Mouse (Mus musculus): ENCODE measurements around the gene Dnase2a. TPM values are rescaled to one million over a fixed set of nuclear protein-coding genes. Genes with fewer than 3 reads are reported as not detected.

Dnase2a gene
- total RNA-seq, 2 experiments from 2014 or later, result 6.0 to 7.1 TPM

DNA sequence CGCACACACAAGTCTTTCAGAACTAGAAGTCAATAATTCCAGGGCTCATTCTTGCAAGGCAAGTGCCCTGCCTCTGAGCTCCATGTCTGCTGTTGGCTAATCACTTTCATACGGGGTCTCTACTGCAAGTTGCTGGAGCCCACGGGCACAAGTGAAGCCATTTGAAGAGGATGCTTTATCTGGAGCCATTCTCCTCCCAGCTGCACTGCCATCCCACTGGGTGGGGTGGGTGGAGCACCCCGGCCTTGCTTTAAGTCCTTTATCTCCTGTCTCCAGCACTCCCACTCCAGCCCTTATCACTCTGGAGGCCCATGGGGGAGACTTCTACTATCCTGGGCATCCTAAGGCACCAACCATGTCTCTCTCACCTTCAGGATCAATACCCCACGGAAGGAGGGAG is 62.6 kb downstream of the Dnase2a start:
- DNase-seq, result no peak

Small RNA genes within 50 kb of the gene (microRNA-seq; reads per million reads assigned to microRNA genes)
- gene Gm24197 (0 reads per million in 2 experiments), gene Mir7069 (3.5 to 7.6 reads per million in 2 experiments)

Other genes with a start within 250 kb of the Dnase2a start
- 10 to 100 TPM; 33.3 to 35.5 TPM for gene Ier2, start 245.7 kb upstream of the Dnase2a start, total RNA-seq (2021)
- 10 to 100 TPM; 47.4 to 48.8 TPM for gene Trmt1, start 222.3 kb upstream of the Dnase2a start, total RNA-seq (2021)
- gene Nacc1, start 220.7 kb upstream of the Dnase2a start, total RNA-seq (2021), result 10 to 100 TPM; 65.0 to 68.7 TPM
- 10 to 100 TPM in 1 of 2 experiments, 1 to 10 TPM in 1; 9.6 to 10.6 TPM for gene Lyl1, start 207.1 kb upstream of the Dnase2a start, total RNA-seq (2021)
- gene G430095P16Rik, start 185.6 kb upstream of the Dnase2a start, total RNA-seq (2021), result 1 to 10 TPM; 1.1 to 1.3 TPM
- gene Nfix, start 108.2 kb upstream of the Dnase2a start, total RNA-seq (2021), result 100 to 1,000 TPM; 189 to 211 TPM
- gene Dand5, start 85.7 kb upstream of the Dnase2a start, total RNA-seq (2021), result 1 to 10 TPM; 3.4 to 3.6 TPM
- 10 to 100 TPM; 24.2 to 26.2 TPM for gene Gadd45gip1, start 77.0 kb upstream of the Dnase2a start, total RNA-seq (2021)
- 10 to 100 TPM; 90.9 to 91.8 TPM for gene Rad23a, start 67.9 kb upstream of the Dnase2a start, total RNA-seq (2021)
- gene Calr, start 61.6 kb upstream of the Dnase2a start, total RNA-seq (2021), result 100 to 1,000 TPM; 320 to 358 TPM
- 10 to 100 TPM; 36.3 to 37.0 TPM for gene Farsa, start 51.6 kb upstream of the Dnase2a start, total RNA-seq (2021)
- gene Syce2, start 36.4 kb upstream of the Dnase2a start, total RNA-seq (2021), result 10 to 100 TPM; 10.5 to 12.7 TPM
- 10 to 100 TPM; 29.7 to 33.0 TPM for gene Gcdh, start 14.6 kb upstream of the Dnase2a start, total RNA-seq (2021)
- gene Klf1, start 6.6 kb upstream of the Dnase2a start, total RNA-seq (2021), result under 1 TPM in 1 of 2 experiments, not detected in 1; 0.23 TPM
- under 1 TPM; 0.09 to 0.24 TPM for gene Mast1, start 28.8 kb downstream of the Dnase2a start, total RNA-seq (2021)
- gene Rtbdn, start 38.4 kb downstream of the Dnase2a start, total RNA-seq (2021), result not detected
- gene Gm49661, start 60.9 kb downstream of the Dnase2a start, total RNA-seq (2021), result 1 to 10 TPM in 1 of 2 experiments, not detected in 1; 1.5 TPM
- gene Prdx2, start 61.0 kb downstream of the Dnase2a start, total RNA-seq (2021), result 100 to 1,000 TPM; 678 to 716 TPM
- gene Rnaseh2a, start 61.2 kb downstream of the Dnase2a start, total RNA-seq (2021), result 10 to 100 TPM; 61.8 to 69.1 TPM
- 10 to 100 TPM; 12.3 to 12.4 TPM for gene Junb, start 70.2 kb downstream of the Dnase2a start, total RNA-seq (2021)
- gene Hook2, start 82.0 kb downstream of the Dnase2a start, total RNA-seq (2021), result 1 to 10 TPM; 2.2 to 2.6 TPM
- not detected for gene Best2, start 106.0 kb downstream of the Dnase2a start, total RNA-seq (2021)
- 10 to 100 TPM; 82.3 to 85.2 TPM for gene Asna1, start 116.7 kb downstream of the Dnase2a start, total RNA-seq (2021)
- 100 to 1,000 TPM; 132 to 133 TPM for gene Trir, start 118.3 kb downstream of the Dnase2a start, total RNA-seq (2021)
- 10 to 100 TPM; 36.4 to 41.0 TPM for gene Tnpo2, start 128.4 kb downstream of the Dnase2a start, total RNA-seq (2021)
- gene Fbxw9, start 151.5 kb downstream of the Dnase2a start, total RNA-seq (2021), result 10 to 100 TPM; 14.1 to 15.1 TPM
- not detected for gene Gm5741, start 159.4 kb downstream of the Dnase2a start, total RNA-seq (2021)
- gene Dhps, start 163.2 kb downstream of the Dnase2a start, total RNA-seq (2021), result 10 to 100 TPM; 40.0 to 40.5 TPM
- 10 to 100 TPM; 52.4 to 61.0 TPM for gene Wdr83os, start 172.2 kb downstream of the Dnase2a start, total RNA-seq (2021)
- 10 to 100 TPM; 22.7 to 28.9 TPM for gene Wdr83, start 172.7 kb downstream of the Dnase2a start, total RNA-seq (2021)
- gene Man2b1, start 174.7 kb downstream of the Dnase2a start, total RNA-seq (2021), result 10 to 100 TPM; 26.5 to 29.9 TPM
- 1 to 10 TPM; 1.5 to 2.0 TPM for gene Zfp791, start 214.5 kb downstream of the Dnase2a start, total RNA-seq (2021)
- not detected for gene Cks1brt, start 243.4 kb downstream of the Dnase2a start, total RNA-seq (2021)

Measured in heart, postnatal 4 days (tissue).